In genomic region chr11:118773076-118773583, GRCm38 (mm10) we compare ENCODE assay signal across 18 mouse cellular contexts.
DNase-seq lines count a peak whose midpoint lies in the region; ATAC-seq and TF ChIP-seq lines count a peak whose summit lies in the region.
"Had no signal": no experiment of that assay in that cellular context is flagged by ENCODE, and none has a peak within 500 bp of the region (broad histone marks: within the 10 kb centered on the region; RNA-seq: fewer than 3 reads in every experiment).

No protein-coding gene starts in this region.

- DNase-seq in cerebellum, adult 2 months, result peak in 1 of 2 experiments; percentile 59
- no peak for DNase-seq in cerebellum, postnatal 4 days (ENCODE audit: low spot score in 2 of 2)
- DNase-seq in heart, postnatal 4 days, result no peak
- DNase-seq in brain, adult 2 months (ENCODE audit: low read depth, low spot score), result peak; percentile 87
- peak; percentile 41 for DNase-seq in midbrain, embryonic 14.5 days
- DNase-seq in lung, postnatal 14 days, result no peak
- no peak for DNase-seq in yolk sac, embryonic 10.5 days (ENCODE audit: low spot score)
- DNase-seq: cerebellum, adult 8-10 months; gastrocnemius, postnatal 25 days; liver, embryonic 13.5 days; spleen, adult 18-20 months; thymus, postnatal 25 days had no signal

- WGBS in cerebellum, adult 2 months, result 9% methylated on average over 12 of the region's 12 CpGs
- WGBS in heart, embryonic 12.5 days, result 37% methylated on average over 12 of the region's 12 CpGs
- 46% methylated on average over 12 of the region's 12 CpGs for WGBS in midbrain, embryonic 14.5 days

- H3K4me3 ChIP-seq in cerebellum, adult 2 months (replicated peaks; ENCODE audit: insufficient read depth, low read depth, low read length), result peak overlapping the region; percentile 5
- H3K4me3 ChIP-seq in heart, embryonic 12.5 days, result no peak overlapping the region
- no peak overlapping the region for H3K4me3 ChIP-seq in midbrain, embryonic 14.5 days (replicated peaks; ENCODE audit: low read depth, low read length)
- H3K4me3 ChIP-seq: embryonic facial prominence, embryonic 13.5 days; heart, embryonic 13.5 days; liver, embryonic 13.5 days had no signal

- H3K36me3 ChIP-seq in heart, embryonic 12.5 days, result no peaks in the 10 kb centered on the region
- H3K36me3 ChIP-seq in midbrain, embryonic 14.5 days (ENCODE audit: control insufficient read depth, insufficient read depth, low read length), result no peaks in the 10 kb centered on the region
- H3K36me3 ChIP-seq: embryonic facial prominence, embryonic 13.5 days; heart, embryonic 13.5 days; liver, embryonic 13.5 days had no signal

- no peak for TF ChIP-seq CTCF in cerebellum, adult 2 months (IDR thresholded peaks at IDR 0.05; ENCODE audit: borderline replicate concordance, insufficient read depth, low read depth, low read length)

- peaks cover 80% of the 10 kb centered on the region for H3K4me1 ChIP-seq in cerebellum, adult 2 months (ENCODE audit: control insufficient read depth, insufficient read depth, low read length)
- no peaks in the 10 kb centered on the region; the same call in 1 of the 2 replicates for H3K4me1 ChIP-seq in heart, embryonic 12.5 days (replicated peaks)
- peaks cover 58% of the 10 kb centered on the region for H3K4me1 ChIP-seq in midbrain, embryonic 14.5 days (ENCODE audit: control insufficient read depth, insufficient read depth, low read length)
- H3K4me1 ChIP-seq: heart, embryonic 13.5 days; liver, embryonic 13.5 days had no signal

- H3K27ac ChIP-seq in cerebellum, adult 2 months (ENCODE audit: insufficient read depth, low read length), result peak overlapping the region; percentile 18
- peak overlapping the region; percentile 55; the same call in 1 of the 2 replicates for H3K27ac ChIP-seq in heart, embryonic 12.5 days (ENCODE audit: poor library complexity, severe bottlenecking)
- H3K27ac ChIP-seq in midbrain, embryonic 14.5 days (replicated peaks; ENCODE audit: low read depth, low read length), result peak overlapping the region; percentile 67
- H3K27ac ChIP-seq: embryonic facial prominence, embryonic 13.5 days; heart, embryonic 13.5 days; liver, embryonic 13.5 days; stomach, postnatal 0 days had no signal

- no peaks in the 10 kb centered on the region for H3K9me3 ChIP-seq in heart, embryonic 12.5 days (replicated peaks)
- H3K9me3 ChIP-seq in midbrain, embryonic 14.5 days (ENCODE audit: control insufficient read depth, low read length), result no peaks in the 10 kb centered on the region
- H3K9me3 ChIP-seq: embryonic facial prominence, embryonic 13.5 days; heart, embryonic 13.5 days; liver, embryonic 13.5 days had no signal

- peak; percentile 77 for ATAC-seq in heart, embryonic 12.5 days (ENCODE audit: insufficient number of reproducible peaks, low FRiP score)
- no peak for ATAC-seq in midbrain, embryonic 14.5 days (ENCODE audit: low FRiP score, low TSS enrichment)
- ATAC-seq: activated CD4-positive, CD25-positive, alpha-beta regulatory T cell, adult 4 months; lung, postnatal 0 days had no signal

- H3K9ac ChIP-seq in heart, embryonic 12.5 days, result no peak overlapping the region
- no peak overlapping the region; the same call in 1 of the 2 replicates for H3K9ac ChIP-seq in midbrain, embryonic 14.5 days (replicated peaks; ENCODE audit: low read length)
- H3K9ac ChIP-seq: embryonic facial prominence, embryonic 13.5 days; heart, embryonic 13.5 days; liver, embryonic 13.5 days had no signal

- no peak overlapping the region for H3K4me2 ChIP-seq in heart, embryonic 12.5 days
- no peak overlapping the region for H3K4me2 ChIP-seq in midbrain, embryonic 14.5 days (ENCODE audit: low read length)
- H3K4me2 ChIP-seq: embryonic facial prominence, embryonic 13.5 days; heart, embryonic 13.5 days; liver, embryonic 13.5 days had no signal

- no peak for TF ChIP-seq POLR2A in cerebellum, adult 2 months (IDR thresholded peaks at IDR 0.05; ENCODE audit: borderline replicate concordance, insufficient read depth, low read length)

- no peaks in the 10 kb centered on the region for H3K27me3 ChIP-seq in cerebellum, adult 2 months (ENCODE audit: control insufficient read depth, insufficient read depth, low read length)
- peaks cover 16% of the 10 kb centered on the region for H3K27me3 ChIP-seq in heart, embryonic 12.5 days (replicated peaks)
- H3K27me3 ChIP-seq in midbrain, embryonic 14.5 days (ENCODE audit: control insufficient read depth, insufficient read depth, low read length), result no peaks in the 10 kb centered on the region
- H3K27me3 ChIP-seq: liver, embryonic 13.5 days had no signal

Comparison
In these comparisons a context has a peak if more than half of its experiments do, and no peak if none do; other contexts are left out.
1. DNase-seq: peak in brain, adult 2 months (single experiment) and midbrain, embryonic 14.5 days (single experiment); none in cerebellum, postnatal 4 days (0 of 2), heart, postnatal 4 days (single experiment), lung, postnatal 14 days (single experiment) and yolk sac, embryonic 10.5 days (single experiment).
2. Peak in every context shown above with its lines, with median percentiles within 50 percentile points of each other: H3K27ac ChIP-seq.